Mouse (Mus musculus) kidney, postnatal 10 days (tissue): Measurements from ENCODE around the gene Qk.
A peak's percentile ranks its signal among the peaks of the same experiment; 100 is the strongest.

Experiments used
- DNase-seq: peaks from one replicate; pipeline ENCODE4 v3.0.0; 2021; ENCODE audit warnings: mixed read lengths

Qk gene

GRCm38 (mm10) chr17:10325921-10326320 lies 6.3 kb upstream of the Qk start:
- no peak for DNase-seq

- no peak for DNase-seq
Measured at GRCm38 (mm10) chr17:10321754-10322153, 2.1 kb upstream of the Qk start.

GRCm38 (mm10) chr17:10321092-10321491 lies 1.4 kb upstream of the Qk start:
- no peak for DNase-seq

GRCm38 (mm10) chr17:10320456-10320790 lies 769 bp upstream of the Qk start:
- no peak for DNase-seq

GRCm38 (mm10) chr17:10319431-10319684 lies 296 bp downstream of the Qk start:
- no peak for DNase-seq

GRCm38 (mm10) chr17:10318561-10319430 lies 858 bp downstream of the Qk start:
- peak; percentile 90 for DNase-seq

GRCm38 (mm10) chr17:10317981-10318551 lies 1.6 kb downstream of the Qk start:
- DNase-seq: peak; percentile 82

GRCm38 (mm10) chr17:10317186-10317585 lies 2.5 kb downstream of the Qk start:
- peak; percentile 81 for DNase-seq

GRCm38 (mm10) chr17:10316446-10316845 lies 3.2 kb downstream of the Qk start:
- no peak for DNase-seq

- no peak for DNase-seq
Measured at GRCm38 (mm10) chr17:10310046-10310445, 9.6 kb downstream of the Qk start.

GRCm38 (mm10) chr17:10309135-10309623 lies 10.5 kb downstream of the Qk start:
- peak; percentile 60 for DNase-seq

GRCm38 (mm10) chr17:10306424-10306823 lies 13.2 kb downstream of the Qk start:
- no peak for DNase-seq

- no peak for DNase-seq
Measured at GRCm38 (mm10) chr17:10304001-10304400, 15.7 kb downstream of the Qk start.

GRCm38 (mm10) chr17:10300968-10301795 lies 18.5 kb downstream of the Qk start:
- DNase-seq: no peak

GRCm38 (mm10) chr17:10299396-10299795 lies 20.3 kb downstream of the Qk start:
- DNase-seq: no peak

- DNase-seq: no peak
Measured at GRCm38 (mm10) chr17:10292520-10292919, 27.1 kb downstream of the Qk start.

- no peak for DNase-seq
Measured at GRCm38 (mm10) chr17:10284772-10285171, 34.9 kb downstream of the Qk start.

GRCm38 (mm10) chr17:10279532-10279931 lies 40.1 kb downstream of the Qk start:
- no peak for DNase-seq

GRCm38 (mm10) chr17:10269518-10269917 lies 50.1 kb downstream of the Qk start:
- no peak for DNase-seq

GRCm38 (mm10) chr17:10268468-10268867 lies 51.2 kb downstream of the Qk start:
- DNase-seq: no peak

GRCm38 (mm10) chr17:10266207-10266606 lies 53.4 kb downstream of the Qk start:
- DNase-seq: no peak

GRCm38 (mm10) chr17:10251252-10251958 lies 68.2 kb downstream of the Qk start:
- no peak for DNase-seq

- peak; percentile 29 for DNase-seq
Measured at GRCm38 (mm10) chr17:10240081-10240480, 79.6 kb downstream of the Qk start.
